Mouse (Mus musculus) heart, embryonic 11.5 days (tissue): ENCODE measurements around the gene Arhgef3. TPM values are rescaled to one million over a fixed set of nuclear protein-coding genes. Genes with fewer than 3 reads are reported as not detected.

Source experiments
- ATAC-seq: fragments of 200-750 bp; cut with Nextera tagmentation; replicated peaks from 2 replicates; pipeline ENCODE4 v1.8.0; 2017; ENCODE audit warnings: moderate library complexity; ENCODE audit not compliant: insufficient number of reproducible peaks, low FRiP score, low TSS enrichment
- H3K27ac ChIP-seq: fragments of 300-500 bp; sonication (generic); 2 replicates; pipeline ENCODE4 v1.5.1; 2014; ENCODE audit warnings: mild to moderate bottlenecking, low read depth, low read length
- H3K27me3 ChIP-seq: fragments of 300-500 bp; sonication (generic); 2 replicates; pipeline ENCODE4 v1.6.1; 2014; ENCODE audit warnings: mild to moderate bottlenecking, low read length, mixed read lengths; ENCODE audit not compliant: control insufficient read depth, insufficient read depth
- H3K36me3 ChIP-seq: fragments of 300-500 bp; sonication (generic); 2 replicates; pipeline ENCODE4 v1.6.1; 2014; ENCODE audit warnings: mild to moderate bottlenecking, low read length, moderate library complexity, mixed read lengths; ENCODE audit not compliant: control insufficient read depth, insufficient read depth
- H3K4me1 ChIP-seq: fragments of 300-500 bp; sonication (generic); 2 replicates; pipeline ENCODE4 v1.6.1; 2014; ENCODE audit warnings: low read length; ENCODE audit not compliant: control insufficient read depth, insufficient read depth
- H3K4me2 ChIP-seq: fragments of 300-500 bp; sonication (generic); 2 replicates; pipeline ENCODE4 v1.6.1; 2014; ENCODE audit warnings: mild to moderate bottlenecking, moderate library complexity
- H3K4me3 ChIP-seq: fragments of 300-500 bp; sonication (generic); 2 replicates; pipeline ENCODE4 v1.5.1; 2014; ENCODE audit warnings: low read depth, low read length
- H3K9ac ChIP-seq: fragments of 300-500 bp; sonication (generic); 2 replicates; pipeline ENCODE4 v1.6.1; 2014; ENCODE audit warnings: mild to moderate bottlenecking, low read depth, low read length, moderate library complexity
- H3K9me3 ChIP-seq: fragments of 300-500 bp; sonication (generic); replicated peaks from 2 replicates; pipeline ENCODE4 v1.6.1; 2016; ENCODE audit warnings: low read length; ENCODE audit not compliant: control insufficient read depth
- WGBS: fragments of 180-500 bp; shearing (Covaris S2); extraction: QIAGEN DNeasy Blood & Tissue Kit; methylation state at CpG from one replicate; pipeline ENCODE4 v1.1.7; 2014; ENCODE audit not compliant: insufficient replicate concordance; 5-methylcytosine and 5-hydroxymethylcytosine counted together
- polyA plus RNA-seq: library from polyadenylated mRNA; unstranded; fragments of >200 nt; fragmentation: Nextera tagmentation; extraction: Ambion mirVana; gene quantifications from 2 replicates; pipeline ENCODE4 v1.2.1, GENCODE M21; 2014

The Arhgef3 gene
- polyA plus RNA-seq, 1 experiment from 2014 or later, result 10.1 TPM

DNA sequence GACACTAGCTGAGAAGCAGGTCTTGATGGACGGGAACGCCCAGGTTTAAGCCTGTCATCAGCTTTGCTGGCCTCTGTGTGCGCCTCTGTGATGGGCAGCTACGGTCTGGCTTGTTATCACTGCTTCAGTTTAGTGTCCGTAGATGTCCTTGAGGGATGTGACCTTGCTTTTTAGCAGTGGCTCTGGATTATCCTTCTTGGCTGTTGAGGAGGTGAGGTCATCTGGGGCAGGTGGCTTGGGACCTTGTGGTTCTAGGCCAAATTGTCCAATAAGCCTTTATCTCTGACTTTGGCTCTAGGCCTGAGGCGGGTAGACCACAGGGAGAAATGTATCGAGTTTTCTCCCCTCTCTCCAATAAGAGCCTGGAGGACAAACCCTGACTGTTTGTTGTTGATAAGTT lies 33.0 kb downstream of the Arhgef3 start:
- Histone ChIP-seq H3K9me3 (no peaks in the 10 kb centered on the region), H3K9ac (no peak overlapping the region), H3K4me3 (no peak overlapping the region), H3K4me1 (peaks cover 41% of the 10 kb centered on the region), H3K4me2 (no peak overlapping the region), H3K36me3 (no peaks in the 10 kb centered on the region), H3K27me3 (no peaks in the 10 kb centered on the region), H3K27ac (no peak overlapping the region)
- WGBS, result 46% methylated on average over 7 of the region's 7 CpGs
- ATAC-seq, result no peak

DNA sequence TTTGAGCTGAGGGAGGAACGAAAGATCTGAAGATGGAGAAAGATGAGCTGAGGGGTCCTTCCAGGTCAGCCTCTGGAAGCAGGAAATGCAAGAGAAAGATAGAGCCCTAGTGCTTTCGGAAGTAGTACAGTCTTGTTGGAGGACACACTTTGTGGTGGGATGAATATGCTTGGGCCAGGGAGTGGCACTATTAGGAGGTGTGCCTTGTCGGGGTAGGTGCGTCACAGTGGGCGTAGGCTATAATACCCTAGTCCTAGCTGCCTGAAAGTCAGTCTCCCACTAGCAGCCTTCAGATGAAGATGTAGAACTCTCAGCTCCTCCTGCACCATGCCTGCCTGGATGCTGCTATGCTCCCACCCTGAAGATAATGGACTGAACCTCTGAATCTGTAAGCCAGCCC lies 34.7 kb downstream of the Arhgef3 start:
- no peaks in the 10 kb centered on the region for H3K27me3 ChIP-seq
- peaks cover 41% of the 10 kb centered on the region for H3K4me1 ChIP-seq
- no peaks in the 10 kb centered on the region for H3K9me3 ChIP-seq
- no peak overlapping the region for H3K9ac ChIP-seq
- H3K4me2 ChIP-seq, result no peak overlapping the region
- no peaks in the 10 kb centered on the region for H3K36me3 ChIP-seq
- no peak overlapping the region for H3K27ac ChIP-seq
- no peak for ATAC-seq
- WGBS, result 75% methylated on average over 5 of the region's 5 CpGs
- no peak overlapping the region for H3K4me3 ChIP-seq

DNA sequence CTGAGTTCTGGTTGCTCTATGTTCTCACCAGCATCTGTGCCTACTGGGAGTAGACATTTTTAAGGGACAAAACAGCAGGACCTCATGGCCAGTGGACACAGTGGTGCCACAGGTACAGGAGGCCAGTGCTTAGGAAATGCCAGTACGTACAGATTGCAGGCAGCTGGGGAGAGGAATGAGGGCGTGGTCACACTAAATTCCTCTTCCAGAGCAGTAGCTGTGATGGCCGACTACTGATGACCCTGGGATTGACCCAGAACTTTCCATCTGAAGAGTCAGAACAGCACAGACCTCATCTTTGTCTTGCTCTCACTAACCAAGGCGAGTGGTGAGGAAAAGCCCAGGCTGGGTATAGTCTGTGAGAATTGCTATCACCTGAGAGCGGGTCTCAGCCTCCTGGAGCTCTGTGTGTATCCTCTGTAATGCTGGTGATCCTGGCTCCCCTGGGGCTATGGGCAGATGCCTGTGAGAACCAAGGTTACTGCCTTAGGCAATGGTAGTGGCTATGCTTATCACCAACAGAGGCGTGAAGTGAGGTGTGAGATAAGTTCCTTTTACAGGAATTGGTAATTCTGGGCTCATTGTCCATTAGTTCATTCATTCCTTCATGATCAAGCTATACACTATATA lies 35.4 kb downstream of the Arhgef3 start:
- Histone ChIP-seq H3K9ac (no peak overlapping the region), H3K27ac (0 out of 2 replicates have a peak overlapping the region, but pooled peaks have one; percentile 47), H3K36me3 (no peaks in the 10 kb centered on the region), H3K4me2 (no peak overlapping the region), H3K4me1 (peaks cover 39% of the 10 kb centered on the region), H3K4me3 (no peak overlapping the region), H3K9me3 (no peaks in the 10 kb centered on the region), H3K27me3 (peaks cover 3% of the 10 kb centered on the region; the same call in 1 of the 2 replicates)
- WGBS, result 24% methylated on average over 6 of the region's 6 CpGs
- no peak for ATAC-seq

DNA sequence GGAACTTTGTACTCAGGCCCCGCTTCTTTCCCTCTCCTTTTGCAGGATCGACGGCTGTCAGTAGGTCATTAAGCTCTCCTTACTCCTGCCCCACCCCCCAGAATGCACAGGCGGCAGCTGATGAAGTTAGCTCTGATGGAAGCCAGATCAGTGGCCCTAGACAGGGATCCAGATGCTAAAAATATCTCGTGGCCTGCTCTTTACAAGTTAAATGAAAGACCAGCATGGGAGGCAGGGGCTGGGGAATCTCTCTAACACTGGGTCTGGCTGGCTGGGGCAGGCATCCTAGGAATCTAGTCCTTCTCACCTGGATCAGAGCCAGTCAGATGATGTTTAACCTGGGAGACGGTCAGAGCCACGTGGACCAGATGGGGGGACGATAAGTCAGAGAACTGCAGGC lies 36.7 kb downstream of the Arhgef3 start:
- peaks cover 4% of the 10 kb centered on the region; the same call in 1 of the 2 replicates for H3K27me3 ChIP-seq
- 12% methylated on average over 8 of the region's 8 CpGs for WGBS
- H3K4me1 ChIP-seq, result peaks cover 33% of the 10 kb centered on the region
- peak overlapping the region; percentile 82 for H3K27ac ChIP-seq
- no peaks in the 10 kb centered on the region for H3K36me3 ChIP-seq
- no peak overlapping the region; the same call in 1 of the 2 replicates for H3K9ac ChIP-seq
- H3K9me3 ChIP-seq, result no peaks in the 10 kb centered on the region
- peak overlapping the region; percentile 33 for H3K4me2 ChIP-seq
- no peak overlapping the region for H3K4me3 ChIP-seq
- peak; percentile 73 for ATAC-seq

DNA sequence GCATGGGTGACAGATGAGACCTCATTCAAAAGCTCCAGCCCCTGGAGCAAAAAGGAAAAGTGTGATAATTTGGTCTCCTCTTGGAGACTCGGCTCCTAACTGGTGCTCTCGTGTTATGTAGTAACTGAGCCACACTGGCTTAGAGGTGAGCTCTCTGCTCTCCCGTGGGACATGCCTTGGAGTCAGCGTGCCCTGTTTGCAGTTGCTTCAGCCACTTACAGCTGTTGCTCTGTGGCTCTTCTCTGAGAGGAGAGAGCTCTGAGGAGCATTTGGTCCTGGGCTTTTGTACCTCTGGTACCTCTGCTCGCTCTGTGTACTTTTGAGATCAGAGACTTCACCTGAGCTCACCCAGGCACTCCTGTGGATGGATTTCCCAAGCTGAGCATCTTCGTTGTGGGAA lies 40.4 kb downstream of the Arhgef3 start:
- no peaks in the 10 kb centered on the region for H3K36me3 ChIP-seq
- ATAC-seq, result no peak
- H3K27ac ChIP-seq, result no peak overlapping the region
- H3K9me3 ChIP-seq, result no peaks in the 10 kb centered on the region
- H3K27me3 ChIP-seq, result peaks cover 7% of the 10 kb centered on the region; the same call in 1 of the 2 replicates
- WGBS, result 67% methylated on average over 6 of the region's 6 CpGs
- peaks cover 30% of the 10 kb centered on the region for H3K4me1 ChIP-seq
- no peak overlapping the region for H3K9ac ChIP-seq
- no peak overlapping the region for H3K4me3 ChIP-seq
- H3K4me2 ChIP-seq, result no peak overlapping the region

DNA sequence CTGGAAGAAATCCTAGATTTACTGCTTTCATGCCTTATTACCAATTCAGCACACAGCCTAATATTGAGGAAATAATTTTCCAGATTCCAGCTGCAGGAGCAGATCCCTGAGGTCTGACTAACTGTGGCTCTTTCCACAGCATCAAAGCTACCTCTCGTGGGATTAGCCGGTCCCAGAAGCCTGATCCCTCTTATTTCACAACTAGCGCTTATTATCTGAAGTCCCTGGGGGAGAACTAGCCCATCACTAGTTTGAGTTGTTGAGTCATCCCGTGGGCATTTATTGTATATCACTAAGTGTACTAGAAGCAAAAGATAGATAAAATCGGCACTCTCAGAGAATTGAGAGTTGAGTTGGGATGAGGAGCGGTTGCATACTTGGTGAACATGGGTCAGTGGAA lies 41.3 kb downstream of the Arhgef3 start:
- WGBS, result 68% methylated on average over 6 of the region's 6 CpGs
- H3K4me2 ChIP-seq, result no peak overlapping the region
- no peaks in the 10 kb centered on the region for H3K36me3 ChIP-seq
- H3K27ac ChIP-seq, result no peak overlapping the region
- peaks cover 10% of the 10 kb centered on the region for H3K27me3 ChIP-seq
- no peak overlapping the region for H3K9ac ChIP-seq
- H3K9me3 ChIP-seq, result no peaks in the 10 kb centered on the region
- no peak for ATAC-seq
- peaks cover 22% of the 10 kb centered on the region for H3K4me1 ChIP-seq
- H3K4me3 ChIP-seq, result no peak overlapping the region

DNA sequence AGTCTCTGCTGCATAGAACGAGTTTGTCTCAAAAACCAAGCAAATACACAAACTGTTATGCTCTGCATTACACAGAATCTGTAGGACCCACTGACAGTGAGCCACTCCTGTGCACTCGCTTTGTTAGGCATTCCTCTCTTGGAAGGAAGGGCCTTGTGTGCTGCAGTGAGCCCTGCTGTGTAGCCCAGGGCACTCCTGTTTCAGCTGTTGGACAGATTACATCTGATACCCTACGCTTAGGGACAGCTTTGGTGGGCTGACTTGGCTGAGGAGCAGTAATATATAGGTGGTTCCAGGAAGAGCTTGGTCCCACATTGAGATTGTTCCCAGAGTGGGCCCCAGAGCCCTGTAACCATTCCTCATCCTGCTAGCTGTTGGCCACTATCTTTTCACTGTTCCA lies 43.4 kb downstream of the Arhgef3 start:
- Histone ChIP-seq H3K4me3 (no peak overlapping the region), H3K9ac (no peak overlapping the region), H3K4me1 (peaks cover 9% of the 10 kb centered on the region), H3K27ac (no peak overlapping the region), H3K36me3 (no peaks in the 10 kb centered on the region), H3K9me3 (no peaks in the 10 kb centered on the region), H3K4me2 (no peak overlapping the region), H3K27me3 (peaks cover 12% of the 10 kb centered on the region)
- ATAC-seq, result no peak
- 63% methylated on average over 3 of the region's 3 CpGs for WGBS

DNA sequence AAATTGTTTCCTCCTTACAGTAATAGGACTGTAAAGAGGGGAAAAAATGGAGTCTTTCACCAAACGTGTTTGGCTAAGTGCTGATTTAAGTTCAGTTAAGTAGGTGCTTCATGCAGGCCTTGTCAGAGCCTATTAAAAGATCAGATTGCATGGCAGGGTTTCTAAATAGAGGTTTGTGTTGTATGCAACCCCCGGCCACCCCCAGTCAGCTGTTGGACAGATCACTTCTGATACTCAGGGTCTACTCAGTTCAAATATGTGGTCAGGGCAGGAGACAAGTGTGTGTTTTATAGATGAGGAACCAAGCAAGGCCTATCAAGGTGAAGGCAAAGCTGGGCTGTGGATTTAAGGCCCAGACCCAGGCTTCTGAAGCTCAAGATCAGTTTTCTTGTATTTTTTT lies 44.1 kb downstream of the Arhgef3 start:
- H3K4me2 ChIP-seq, result no peak overlapping the region
- no peak for ATAC-seq
- no peaks in the 10 kb centered on the region for H3K9me3 ChIP-seq
- no peak overlapping the region for H3K4me3 ChIP-seq
- H3K4me1 ChIP-seq, result peaks cover 9% of the 10 kb centered on the region
- H3K27ac ChIP-seq, result no peak overlapping the region
- peaks cover 12% of the 10 kb centered on the region for H3K27me3 ChIP-seq
- H3K9ac ChIP-seq, result no peak overlapping the region
- no peaks in the 10 kb centered on the region for H3K36me3 ChIP-seq
- WGBS, result 34% methylated on average over 2 of the region's 2 CpGs

DNA sequence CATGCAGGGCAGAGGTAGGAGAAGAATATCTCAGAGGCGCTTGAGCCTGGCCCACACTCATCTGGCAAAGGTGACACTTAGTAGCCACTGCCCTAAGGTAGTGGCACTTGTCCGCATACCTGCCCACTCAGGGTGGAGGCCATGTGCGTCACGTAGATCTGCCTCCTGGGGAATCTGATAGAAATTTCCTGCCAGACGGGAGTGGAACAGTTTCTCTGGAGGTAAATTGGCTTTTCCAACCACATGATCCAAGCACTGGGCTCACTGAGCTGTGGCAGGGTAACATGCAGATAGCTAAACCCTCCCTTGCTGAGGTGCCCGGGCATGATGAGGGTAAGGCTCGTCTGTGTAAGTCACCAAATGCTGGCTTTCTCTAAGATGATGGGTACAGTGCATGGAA lies 46.1 kb downstream of the Arhgef3 start:
- no peak for ATAC-seq
- H3K36me3 ChIP-seq, result no peaks in the 10 kb centered on the region
- H3K27me3 ChIP-seq, result peaks cover 16% of the 10 kb centered on the region
- H3K4me1 ChIP-seq, result peaks cover 9% of the 10 kb centered on the region
- no peak overlapping the region for H3K9ac ChIP-seq
- H3K4me2 ChIP-seq, result no peak overlapping the region
- no peak overlapping the region for H3K4me3 ChIP-seq
- H3K9me3 ChIP-seq, result no peaks in the 10 kb centered on the region
- H3K27ac ChIP-seq, result no peak overlapping the region
- WGBS, result 80% methylated on average over 7 of the region's 7 CpGs
